Mouse (Mus musculus) cerebral cortex, adult 2 months (tissue): ENCODE measurements around the gene Csf2rb.

Experiments used
- WGBS: fragments of 180-500 bp; shearing (Covaris S2); methylation state at CpG from one replicate; pipeline ENCODE4 v1.1.7; 2018; 5-methylcytosine and 5-hydroxymethylcytosine counted together

Csf2rb gene

DNA sequence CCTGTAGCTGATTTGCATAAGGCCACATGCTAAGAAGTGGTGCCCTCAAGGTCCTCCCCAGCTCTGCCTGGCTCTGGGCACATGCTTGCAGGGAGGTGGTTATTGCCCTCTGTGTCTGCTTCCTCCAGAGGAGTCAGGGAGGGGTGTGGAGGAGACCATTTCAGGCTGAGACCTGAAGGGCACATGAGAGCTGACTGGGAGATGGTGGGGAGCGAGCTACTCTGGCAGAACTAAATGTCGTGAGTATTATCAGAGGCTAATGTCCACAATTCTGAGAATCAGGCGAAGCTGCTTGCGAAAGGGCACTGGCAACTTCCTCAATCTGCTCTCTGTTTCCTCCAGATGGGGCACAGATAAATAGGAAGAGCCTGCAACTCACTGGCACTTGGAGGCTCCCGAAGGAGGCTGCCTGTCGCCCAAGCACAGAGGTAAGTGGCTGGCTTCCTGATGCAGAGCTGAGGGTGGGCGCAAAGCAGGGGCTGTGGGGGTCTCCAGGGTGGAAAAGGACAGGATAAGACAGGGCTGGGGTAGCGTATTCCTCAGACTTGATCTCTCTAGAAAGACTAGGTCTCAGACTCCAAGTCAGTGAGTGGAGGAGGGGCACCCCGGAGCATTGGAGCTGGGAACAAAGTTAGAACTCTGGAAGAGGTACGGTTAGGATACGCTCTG, at the start of gene Csf2rb:
TSS of gene Csf2rb (plus strand) at position 82 of the 669 bp plus-strand sequence.
- 82% methylated on average over 11 of the region's 11 CpGs for WGBS

DNA sequence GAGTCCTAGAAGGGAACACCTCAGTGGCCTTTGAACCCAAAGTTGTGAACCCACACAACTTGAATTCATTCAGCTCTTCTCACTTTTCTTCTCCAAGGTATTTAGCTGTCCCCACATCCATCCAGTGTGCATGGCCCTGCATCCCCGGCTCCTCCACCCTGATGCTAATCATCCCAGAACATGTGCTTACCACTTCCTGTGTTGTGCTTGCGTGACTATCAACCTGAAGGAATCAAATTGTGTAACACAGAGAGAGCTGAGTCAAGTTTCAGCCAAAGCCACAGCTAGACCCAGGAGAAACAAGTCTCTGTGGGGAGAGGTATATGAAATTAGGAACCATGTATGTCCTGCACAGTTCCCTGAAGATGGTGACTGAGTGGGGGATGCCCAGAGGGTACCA, 47.2 kb upstream of the Csf2rb start:
- 85% methylated on average over 2 of the region's 2 CpGs for WGBS

DNA sequence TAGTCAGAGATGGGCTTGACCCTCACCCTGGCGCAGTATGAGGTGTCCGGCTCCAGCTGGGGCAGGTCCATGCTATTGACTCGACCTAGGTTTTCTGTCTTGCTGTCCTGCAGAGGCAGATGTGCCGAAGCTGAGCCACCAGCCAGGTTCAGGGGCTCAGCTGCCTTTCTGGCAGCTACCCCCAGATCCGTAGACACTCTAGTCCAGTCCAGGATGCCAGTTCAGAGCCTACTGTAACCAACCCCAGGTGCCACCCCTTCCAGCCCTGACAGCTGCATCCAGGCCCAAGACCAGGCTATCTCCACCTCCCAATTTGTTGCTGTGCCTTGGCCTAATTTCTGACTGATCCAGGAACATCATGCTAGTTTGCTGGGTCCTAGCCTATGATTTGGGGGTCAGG, 37.6 kb upstream of the Csf2rb start:
- WGBS: 89% methylated on average over 5 of the region's 5 CpGs

DNA sequence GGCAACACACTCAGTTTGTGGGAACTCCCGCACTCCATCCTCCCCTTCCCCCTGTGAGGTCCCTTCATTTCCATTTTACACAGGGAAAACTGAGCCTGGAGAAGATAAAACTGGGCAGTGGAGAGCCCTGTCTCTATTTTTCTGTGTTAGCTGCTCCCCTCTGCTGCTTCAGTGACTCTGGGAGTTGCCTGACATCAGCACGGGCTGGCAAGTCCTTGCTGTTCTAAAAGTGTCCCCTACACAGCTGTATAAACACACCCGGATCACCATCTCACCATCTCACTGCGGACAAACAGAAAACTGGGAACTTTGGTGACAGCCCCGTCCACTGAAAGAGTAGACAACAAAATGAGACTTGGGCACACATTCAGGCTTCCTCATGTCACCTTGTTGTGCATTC, 35.8 kb upstream of the Csf2rb start:
- WGBS: 77% methylated on average over 5 of the region's 5 CpGs

DNA sequence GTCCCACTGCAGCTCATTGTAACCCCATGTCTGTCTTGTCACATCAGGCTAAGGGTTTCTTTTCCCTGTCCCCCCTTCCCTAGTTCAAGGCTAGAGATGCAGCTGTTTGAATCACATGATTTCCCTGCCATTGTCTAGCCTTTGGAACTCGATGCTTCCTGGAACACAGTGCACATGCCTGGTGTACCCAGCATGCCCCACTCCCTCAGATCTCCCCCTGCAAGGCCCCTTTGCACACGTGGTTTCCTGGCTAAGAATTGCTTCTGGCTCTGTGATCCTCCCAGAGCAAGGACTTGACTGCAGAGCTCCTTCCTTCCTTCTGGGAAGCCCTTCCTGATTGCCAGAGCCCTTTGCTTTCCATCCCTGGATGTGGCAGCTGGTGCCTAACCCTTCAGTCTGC, 32.3 kb upstream of the Csf2rb start:
- WGBS: 37% methylated on average over 2 of the region's 2 CpGs

DNA sequence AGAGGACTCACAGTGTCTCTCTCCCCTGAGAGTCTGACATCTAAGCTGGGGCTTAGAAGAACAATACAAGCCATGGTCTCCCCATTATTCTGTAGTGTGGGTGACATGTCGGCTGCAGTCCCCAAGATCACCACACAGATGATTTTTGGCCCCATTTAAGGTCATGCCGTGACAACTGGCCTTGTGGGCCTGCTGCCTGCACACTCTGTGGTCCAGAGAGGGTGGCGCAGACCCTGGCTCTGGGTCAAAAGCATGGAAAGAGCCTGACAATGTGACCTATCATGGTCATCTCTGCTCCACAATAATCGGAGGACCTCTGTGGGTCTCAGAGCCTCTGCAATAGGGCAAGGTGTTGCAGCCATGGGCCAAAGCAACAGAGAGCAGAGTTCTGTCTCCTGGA, 31.8 kb upstream of the Csf2rb start:
- WGBS: 87% methylated on average over 4 of the region's 4 CpGs

DNA sequence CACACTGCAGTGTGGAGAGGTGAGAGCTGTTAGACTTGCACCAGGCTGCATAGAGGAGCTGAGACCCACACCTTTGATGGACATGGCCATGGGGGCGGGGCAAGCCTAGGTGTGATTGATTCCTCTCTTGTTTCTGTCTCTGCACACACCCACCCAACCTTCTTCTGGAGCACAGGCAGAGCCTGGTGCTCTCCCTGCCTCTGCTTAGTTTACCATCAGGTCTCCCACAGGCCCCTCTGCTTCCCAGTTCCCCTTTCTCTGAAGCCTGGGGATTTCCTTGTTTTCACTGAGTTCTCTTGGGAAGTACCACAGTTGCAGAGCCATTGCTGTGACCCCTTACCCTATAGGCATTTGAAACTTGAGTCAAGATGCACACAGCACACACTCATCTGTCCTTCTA, 27.0 kb upstream of the Csf2rb start:
- 95% methylated on average over 1 of the region's 1 CpGs for WGBS

DNA sequence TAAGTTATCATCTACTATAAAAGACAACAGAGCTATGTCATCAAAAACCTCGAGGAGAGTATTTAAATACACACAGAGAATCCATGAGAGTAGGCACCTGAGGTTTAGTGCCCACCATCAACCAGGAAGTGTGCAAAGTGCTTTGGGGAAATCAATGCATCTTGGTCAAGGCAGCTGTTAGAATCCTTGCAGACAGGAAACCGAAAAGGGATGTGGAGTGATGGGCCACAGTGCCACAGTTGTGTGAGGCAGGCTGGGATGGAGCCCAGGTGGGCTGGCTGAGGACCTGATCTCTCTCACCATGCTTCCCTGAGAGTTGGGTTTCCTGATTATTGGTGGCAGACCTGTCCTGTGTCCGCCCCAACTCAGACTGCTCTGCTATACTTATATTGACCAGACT, 25.9 kb upstream of the Csf2rb start:
- 84% methylated on average over 3 of the region's 3 CpGs for WGBS

DNA sequence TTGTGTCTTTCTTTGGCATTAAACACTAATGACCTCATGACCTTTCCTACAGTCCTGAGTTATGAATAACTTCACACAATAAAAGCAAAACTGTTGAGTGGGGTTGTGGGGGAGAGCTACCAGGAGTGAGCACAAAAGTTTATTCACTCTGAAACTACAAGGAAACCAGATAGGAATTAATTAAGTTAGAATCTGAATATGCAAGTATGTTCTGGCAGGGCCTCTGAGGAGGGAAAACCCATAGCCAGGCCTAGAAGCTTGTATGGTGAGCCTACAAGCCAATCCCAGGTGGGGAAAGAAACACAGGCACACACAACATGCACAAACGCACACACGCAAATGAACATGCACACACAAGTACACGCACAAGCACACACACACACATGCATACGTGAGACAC, 22.8 kb upstream of the Csf2rb start:
- 97% methylated on average over 4 of the region's 4 CpGs for WGBS

DNA sequence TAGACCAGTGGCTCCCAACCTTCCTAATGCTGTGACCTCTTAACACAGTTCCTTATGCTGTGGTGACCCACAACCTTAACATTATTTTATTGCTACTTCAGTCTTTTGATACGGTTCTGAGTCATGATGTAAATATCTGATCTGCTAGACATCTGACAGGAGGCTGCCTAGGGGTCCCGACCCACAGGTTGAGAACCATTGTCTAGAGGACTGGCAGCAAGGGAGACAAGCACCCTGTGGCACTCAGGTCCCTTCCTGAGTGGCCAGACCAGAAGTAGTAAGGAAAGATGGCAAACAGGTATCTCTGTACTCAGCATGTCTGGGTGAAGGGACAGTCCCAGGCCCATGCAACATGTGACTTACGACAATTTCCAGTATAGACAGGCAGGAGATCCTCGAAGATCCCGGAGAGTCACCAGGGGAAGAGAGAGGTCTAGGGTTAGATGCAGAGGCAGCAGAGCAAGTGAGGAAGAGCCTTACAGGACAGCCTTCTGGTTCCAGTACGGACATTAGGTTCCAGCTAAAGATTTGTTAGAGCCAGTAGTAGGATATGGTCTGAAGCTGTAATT, 21.8 kb upstream of the Csf2rb start:
- 91% methylated on average over 6 of the region's 6 CpGs for WGBS

DNA sequence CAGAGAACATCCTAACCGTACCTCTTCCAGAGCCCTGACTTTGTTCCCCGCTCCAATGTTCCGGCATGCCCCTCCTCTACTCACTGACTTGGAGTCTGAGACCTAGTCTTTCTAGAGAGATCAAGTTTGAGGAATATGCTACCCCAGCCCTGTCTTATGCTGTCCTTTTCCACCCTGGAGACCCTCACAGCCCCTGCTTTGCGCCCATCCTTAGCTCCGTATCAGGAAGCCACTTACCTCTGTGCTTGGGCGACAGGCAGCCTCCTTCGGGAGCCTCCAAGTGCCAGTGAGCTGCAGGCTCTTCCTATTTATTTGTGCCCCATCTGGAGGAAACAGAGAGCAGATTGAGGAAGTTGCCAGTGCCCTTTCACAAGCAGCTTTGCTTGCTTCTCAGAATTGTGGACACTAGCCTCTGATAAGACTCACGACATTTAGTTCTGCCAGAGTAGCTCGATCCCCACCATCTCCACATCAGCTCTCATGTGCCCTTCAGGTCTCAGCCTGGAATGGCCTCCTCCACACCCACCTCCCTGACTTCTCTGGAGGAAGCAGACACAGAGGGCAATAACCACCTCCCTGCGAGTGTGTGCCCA, 20.1 kb upstream of the Csf2rb start, which contains the start of gene Csf2rb2:
TSS of gene Csf2rb2 (minus strand) at position 381 of the 593 bp plus-strand sequence.
- WGBS: 79% methylated on average over 10 of the region's 10 CpGs

DNA sequence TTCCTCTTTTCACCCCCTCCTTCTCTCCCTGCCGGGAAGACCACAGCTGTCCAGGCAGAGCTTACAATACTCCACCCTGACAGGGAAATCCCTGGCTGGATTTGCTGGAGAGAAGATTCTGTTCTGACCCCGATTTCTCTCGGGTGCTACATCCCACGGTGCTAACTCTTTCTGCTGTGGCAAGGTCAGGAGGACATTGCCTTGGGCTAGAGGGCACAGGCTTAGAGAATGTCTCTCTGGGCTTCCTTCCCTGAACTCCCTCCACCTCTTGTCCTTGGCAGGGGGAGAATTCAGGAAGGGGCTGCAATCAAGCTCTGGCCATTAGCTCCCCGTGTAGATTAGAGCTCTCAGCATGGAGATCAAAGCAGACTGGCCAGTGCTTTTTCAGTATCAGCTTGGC, 15.7 kb upstream of the Csf2rb start:
- 46% methylated on average over 5 of the region's 5 CpGs for WGBS

DNA sequence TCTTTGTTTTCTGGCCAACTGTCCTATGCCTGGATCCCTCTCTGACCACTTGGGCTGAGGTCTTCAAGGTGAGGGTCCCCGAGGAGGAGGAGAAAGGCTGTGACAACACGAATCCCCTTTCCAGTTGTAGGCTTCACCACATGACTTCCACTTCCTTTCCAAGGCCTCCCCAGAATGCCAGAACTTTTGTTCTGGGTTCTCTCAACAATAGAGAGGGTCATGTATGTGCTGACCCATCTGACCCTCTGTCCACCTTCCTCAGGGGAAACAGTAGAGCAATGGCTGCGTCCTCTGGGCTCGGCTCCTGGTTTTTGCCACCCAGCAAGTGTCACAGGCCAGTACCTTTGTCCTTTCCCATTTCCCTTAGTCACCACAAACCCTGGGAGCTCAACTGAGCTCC, 14.6 kb upstream of the Csf2rb start:
- WGBS: 71% methylated on average over 4 of the region's 4 CpGs

DNA sequence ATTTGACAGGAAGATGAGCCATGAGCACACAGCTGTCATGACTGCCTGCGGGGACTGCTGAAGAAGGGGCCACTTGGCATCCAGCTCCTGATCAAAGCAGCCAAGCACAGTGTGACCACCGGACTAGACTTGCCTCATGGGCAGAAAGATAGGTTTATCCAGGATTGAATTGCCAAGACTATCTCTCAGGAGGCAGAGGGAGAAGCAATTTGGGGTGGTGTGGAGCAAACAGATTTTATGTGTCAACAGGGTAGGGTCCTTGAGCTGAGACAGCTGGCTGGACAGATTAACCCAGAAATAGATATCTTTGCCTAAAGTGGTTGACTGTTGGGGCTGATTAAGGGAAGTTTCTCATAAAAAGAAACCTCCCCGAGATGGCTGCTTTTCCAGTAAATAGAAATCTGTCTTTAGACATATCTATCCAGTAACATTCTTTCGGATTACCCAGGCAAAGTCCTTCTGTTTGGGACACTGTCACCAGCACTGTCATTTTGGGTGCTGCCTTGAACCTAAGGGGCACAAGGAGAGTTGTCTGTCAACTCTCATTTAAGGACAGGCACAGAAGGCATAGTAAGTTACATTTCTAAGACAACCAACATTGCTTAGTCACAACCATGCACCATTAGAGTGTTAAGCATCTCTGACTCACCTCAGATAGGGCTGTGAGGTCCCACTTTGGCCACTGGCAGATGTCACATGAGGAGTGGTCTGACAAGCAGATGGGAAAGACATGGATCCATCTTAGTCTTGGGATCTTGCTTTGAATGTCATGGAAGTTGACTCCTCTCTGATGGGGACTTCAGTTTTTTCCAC, 12.9 kb upstream of the Csf2rb start:
- WGBS: 73% methylated on average over 4 of the region's 4 CpGs

DNA sequence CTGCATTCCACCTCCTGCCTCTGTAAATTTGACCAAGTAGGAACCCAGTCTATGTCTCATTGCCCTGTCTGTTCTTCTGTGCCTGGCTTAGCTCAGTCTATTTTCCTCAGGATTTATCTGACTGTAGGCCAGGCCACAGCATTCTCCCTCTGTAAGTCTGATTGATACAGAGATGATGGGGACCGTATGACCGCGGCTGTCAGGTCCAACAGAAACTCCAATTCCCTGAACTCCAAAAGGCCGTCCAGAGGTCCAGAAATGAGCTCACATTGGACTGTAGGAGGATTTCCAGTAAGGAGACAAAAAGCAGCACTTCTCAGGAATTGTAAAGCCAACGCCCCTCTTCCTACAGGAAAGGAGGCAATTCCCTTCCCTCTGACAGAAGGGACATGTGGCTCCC, 11.9 kb upstream of the Csf2rb start:
- WGBS: 94% methylated on average over 5 of the region's 5 CpGs

DNA sequence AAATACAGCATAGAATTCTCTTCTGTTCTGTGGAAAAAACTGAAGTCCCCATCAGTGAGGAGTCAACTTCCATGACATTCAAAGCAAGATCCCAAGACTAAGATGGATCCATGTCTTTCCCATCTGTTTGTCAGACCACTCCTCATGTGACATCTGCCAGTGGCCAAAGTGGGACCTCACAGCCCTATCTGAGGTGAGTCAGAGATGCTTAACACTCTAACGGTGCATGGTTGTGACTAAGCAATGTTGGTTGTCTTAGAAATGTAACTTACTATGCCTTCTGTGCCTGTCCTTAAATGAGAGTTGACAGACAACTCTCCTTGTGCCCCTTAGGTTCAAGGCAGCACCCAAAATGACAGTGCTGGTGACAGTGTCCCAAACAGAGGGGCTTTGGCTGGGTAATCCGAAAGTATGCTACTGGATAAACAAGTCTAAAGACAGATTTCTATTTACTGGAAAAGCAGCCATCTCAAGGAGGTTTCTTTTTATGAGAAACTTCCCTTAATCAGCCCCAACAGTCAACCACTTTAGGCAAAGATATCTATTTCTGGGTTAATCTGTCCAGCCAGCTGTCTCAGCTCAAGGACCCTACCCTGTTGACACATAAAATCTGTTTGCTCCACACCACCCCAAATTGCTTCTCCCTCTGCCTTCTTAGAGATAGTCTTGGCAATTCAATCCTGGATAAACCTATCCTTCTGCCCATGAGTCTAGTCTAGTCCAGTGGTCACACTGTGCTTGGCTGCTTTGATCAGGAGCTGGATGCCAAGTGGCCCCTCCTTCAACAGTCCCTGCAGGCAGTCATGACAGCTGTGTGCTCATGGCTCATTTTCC, 7.0 kb upstream of the Csf2rb start:
- WGBS: 75% methylated on average over 2 of the region's 2 CpGs

DNA sequence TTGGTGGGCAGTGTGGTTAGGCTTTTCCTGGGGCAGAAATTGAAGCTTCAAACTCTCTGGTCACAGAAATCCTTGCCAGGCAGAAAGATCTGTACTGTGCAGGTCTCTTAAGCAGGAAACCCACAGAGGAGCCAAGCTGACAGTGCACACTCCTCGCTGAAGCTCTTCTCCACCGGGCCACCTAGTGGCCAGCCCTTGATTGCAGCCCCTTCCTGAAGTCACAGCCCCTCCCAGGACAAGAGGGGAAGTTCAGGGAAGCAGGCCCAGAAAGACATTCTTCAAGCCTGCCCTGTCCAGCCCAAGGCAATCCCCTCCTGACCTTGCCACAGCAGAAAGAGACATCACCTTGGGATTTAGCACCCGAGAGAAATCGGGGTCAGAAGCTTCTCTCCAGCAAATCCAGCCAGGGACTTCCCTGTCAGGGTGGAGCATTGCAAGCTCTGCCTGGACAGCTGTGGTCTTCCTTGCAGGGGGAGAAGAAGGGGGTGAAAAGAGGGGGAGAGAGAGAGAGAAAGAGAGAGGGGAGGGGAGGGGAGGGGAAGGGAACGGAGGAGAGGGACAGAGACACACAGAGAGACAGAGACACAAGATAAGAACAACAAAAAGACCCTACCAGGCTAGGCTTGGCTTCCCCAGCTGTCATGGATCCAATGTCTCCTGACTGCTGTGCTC, 4.6 kb upstream of the Csf2rb start:
- WGBS: 36% methylated on average over 5 of the region's 5 CpGs

DNA sequence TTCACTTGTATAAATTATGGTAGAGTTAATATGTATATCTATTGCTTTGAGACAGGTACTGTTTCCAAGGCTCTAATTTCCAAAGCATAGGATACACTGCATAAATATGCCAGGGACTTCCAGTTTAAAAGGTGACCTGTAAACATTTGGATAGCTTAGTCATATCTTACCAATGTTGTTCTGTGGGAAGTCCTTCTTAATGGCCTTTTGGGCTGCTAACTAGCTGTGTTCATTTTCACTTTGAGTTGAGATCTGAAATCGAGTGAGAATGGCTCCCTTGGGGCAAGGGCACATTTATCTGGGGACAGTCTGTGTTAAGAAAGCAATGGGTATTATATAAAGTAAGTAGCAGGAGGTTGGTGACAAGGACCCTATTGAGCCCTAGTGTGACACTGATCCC, 2.2 kb upstream of the Csf2rb start:
- 78% methylated on average over 1 of the region's 1 CpGs for WGBS

DNA sequence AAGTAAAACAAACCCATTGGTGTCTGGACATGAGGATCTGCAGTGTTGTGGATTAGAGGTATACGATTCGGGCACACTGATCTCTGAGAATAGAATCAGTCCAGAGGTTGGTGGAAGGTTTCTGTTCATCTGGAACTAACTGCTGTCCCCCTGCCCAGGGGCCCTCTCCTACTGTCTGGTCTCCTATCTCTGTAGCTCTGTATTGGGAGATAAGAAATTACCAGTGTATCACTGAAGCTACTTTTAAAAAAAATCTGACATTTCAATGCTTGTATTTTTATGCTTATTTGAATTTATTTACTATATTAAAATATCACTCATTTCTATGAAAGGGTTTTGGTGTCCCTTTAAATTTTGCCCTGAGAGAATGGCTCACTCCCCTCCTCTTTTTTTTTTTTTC, 1.3 kb upstream of the Csf2rb start:
- WGBS: 93% methylated on average over 2 of the region's 2 CpGs

DNA sequence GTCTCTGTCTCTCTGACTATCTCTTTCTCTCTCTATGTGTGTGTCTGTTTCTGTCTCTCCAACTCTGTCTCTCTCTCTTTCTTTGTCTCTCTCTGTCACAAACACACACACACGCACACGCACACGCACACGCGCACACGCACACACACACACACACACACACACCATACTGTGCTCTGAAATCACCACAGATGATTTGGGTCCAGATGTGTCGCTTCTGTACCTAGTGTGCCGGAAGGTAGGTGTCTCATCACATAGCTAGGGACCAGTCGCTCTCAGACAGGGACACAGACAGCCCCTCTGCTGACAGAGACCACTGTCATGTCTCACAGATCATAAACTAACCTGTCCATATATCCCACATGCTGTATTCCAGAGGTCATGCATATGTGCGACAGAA, 1.2 kb downstream of the Csf2rb start:
- WGBS: 92% methylated on average over 10 of the region's 10 CpGs

DNA sequence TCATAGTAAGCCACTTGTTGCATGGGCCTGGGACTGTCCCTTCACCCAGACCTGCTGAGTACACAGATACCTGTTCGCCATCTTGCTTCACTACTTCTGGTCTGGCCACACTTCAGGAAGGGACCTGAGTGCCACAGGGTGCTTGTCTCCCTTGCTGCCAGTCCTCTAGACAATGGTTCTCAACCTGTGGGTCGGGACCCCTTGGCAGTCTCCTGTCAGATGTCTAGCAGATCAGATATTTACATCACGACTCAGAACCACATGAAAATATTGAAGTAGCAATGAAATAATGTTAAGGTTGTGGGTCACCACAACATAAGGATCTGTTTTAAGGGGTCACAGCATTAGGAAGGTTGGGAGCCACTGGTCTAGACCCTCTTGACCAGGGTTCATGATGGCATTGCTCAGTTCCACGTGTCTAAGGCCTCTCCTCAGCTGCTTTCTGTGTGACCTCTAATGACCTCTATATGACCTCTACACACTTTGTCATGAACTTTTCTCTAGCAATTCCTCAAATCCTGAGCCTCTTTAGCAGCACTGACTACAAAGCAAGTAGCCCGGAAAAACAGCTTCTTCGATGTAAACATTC, 2.3 kb downstream of the Csf2rb start:
- 86% methylated on average over 6 of the region's 6 CpGs for WGBS
